Mouse (Mus musculus) forebrain, embryonic 16.5 days (tissue): ENCODE measurements around the gene Psmc4. TPM values are rescaled to one million over a fixed set of nuclear protein-coding genes. Genes with fewer than 3 reads are reported as not detected.

Experiments
- polyA plus RNA-seq: library from polyadenylated mRNA; unstranded; fragments of >200 nt; fragmentation: Nextera tagmentation; extraction: Ambion mirVana; gene quantifications from 2 replicates; pipeline ENCODE4 v1.2.1, GENCODE M21; 2015

Psmc4 gene
- polyA plus RNA-seq, 1 experiment from 2014 or later: 330 TPM

Other genes starting within 250 kb of the Psmc4 start
- 2.4 and 2.7 TPM in 2 replicates for gene Zfp626, start 242.9 kb downstream of the Psmc4 start, polyA plus RNA-seq
- 12.2 and 14.0 TPM in 2 replicates for gene Zfp59, start 211.5 kb downstream of the Psmc4 start, polyA plus RNA-seq
- 1.9 and 2.1 TPM in 2 replicates for gene Zfp607a, start 192.6 kb downstream of the Psmc4 start, polyA plus RNA-seq
- 18.4 and 19.4 TPM in 2 replicates for gene Zfp974, start 120.6 kb downstream of the Psmc4 start, polyA plus RNA-seq
- 30.1 and 36.6 TPM in 2 replicates for gene Zfp780b, start 70.9 kb downstream of the Psmc4 start, polyA plus RNA-seq
- 6.8 and 7.6 TPM in 2 replicates for gene Zfp850, start 36.0 kb downstream of the Psmc4 start, polyA plus RNA-seq
- 0.41 TPM in 1 of 2 replicates, not detected in the other for gene Fcgbp, start 21.1 kb upstream of the Psmc4 start, polyA plus RNA-seq
- gene 9530053A07Rik, start 79.4 kb upstream of the Psmc4 start, polyA plus RNA-seq: 0.06 and 0.14 TPM in 2 replicates
- gene Fbl, start 119.6 kb upstream of the Psmc4 start, polyA plus RNA-seq: 84.4 and 86.8 TPM in 2 replicates
- 14.4 and 14.8 TPM in 2 replicates for gene Dyrk1b, start 129.4 kb upstream of the Psmc4 start, polyA plus RNA-seq
- 3.8 and 4.1 TPM in 2 replicates for gene Eid2, start 217.8 kb upstream of the Psmc4 start, polyA plus RNA-seq
- 41.8 and 45.1 TPM in 2 replicates for gene Eid2b, start 227.6 kb upstream of the Psmc4 start, polyA plus RNA-seq
- 0.16 TPM in 1 of 2 replicates, not detected in the other for gene Selenov, start 241.1 kb upstream of the Psmc4 start, polyA plus RNA-seq